Mouse (Mus musculus) ES-E14 (cell line): ENCODE results near the gene Lmod1.
A peak's percentile ranks its signal among the peaks of the same experiment; 100 is the strongest.

Source experiments
- CHD2 ChIP-seq: IDR thresholded peaks from 2 replicates; pipeline ENCODE4 v1.6.1; 2014; ENCODE audit warnings: mild to moderate bottlenecking, low read depth, low read length, inconsistent platforms
- HCFC1 ChIP-seq: IDR thresholded peaks from 2 replicates; pipeline ENCODE4 v1.6.1; 2012; ENCODE audit warnings: low read length, inconsistent platforms, borderline replicate concordance; ENCODE audit not compliant: insufficient read depth
- ZNF384 ChIP-seq: IDR thresholded peaks from 2 replicates; pipeline ENCODE4 v1.6.1; 2012; ENCODE audit warnings: low read depth, low read length, inconsistent platforms

- TF ChIP-seq HCFC1 = no peak
- TF ChIP-seq ZNF384 = peak; percentile 91
- TF ChIP-seq CHD2 = no peak
Measured at GRCm38 (mm10) chr1:135408973-135409372, 84.4 kb downstream of the Lmod1 start.
